Mouse (Mus musculus): ENCODE measurements at regions not wholly inside any gene's neighbourhood (a gene's known extent, or its start where the extent isn't known, plus 50 kb on each side); places are given as distances from the start of the nearest gene placed in this dataset.

- Histone ChIP-seq H3K27ac (no peak overlapping the region), H3K4me3 (no peak overlapping the region)
- no peak for TF ChIP-seq CTCF (IDR thresholded peaks at IDR 0.05)
- intact Hi-C loops (cut with DNase I) = no loop called here
- DNase-seq (ENCODE audit: extremely low spot score in 1 of 2, low spot score in 2 of 2) = no peak
These were observed 354.3 kb upstream of the Pik3r1 start for GRCm38 (mm10) chr13:102122341-102122740.

GRCm38 (mm10) chr13:102127933-102128430 is 360.0 kb upstream of the Pik3r1 start:
- Histone ChIP-seq H3K27ac (no peak overlapping the region), H3K4me3 (no peak overlapping the region)
- intact Hi-C loops (cut with DNase I) = no loop called here
- TF ChIP-seq CTCF (IDR thresholded peaks at IDR 0.05) = no peak
- DNase-seq (ENCODE audit: extremely low spot score in 1 of 2, low spot score in 2 of 2) = no peak

GRCm38 (mm10) chr13:102131459-102131858 is 363.4 kb upstream of the Pik3r1 start:
- intact Hi-C loops (cut with DNase I) = no loop called here
- TF ChIP-seq CTCF (IDR thresholded peaks at IDR 0.05) = no peak
- no peak for DNase-seq (ENCODE audit: extremely low spot score in 1 of 2, low spot score in 2 of 2)
- Histone ChIP-seq H3K4me3 (no peak overlapping the region), H3K27ac (no peak overlapping the region)

- intact Hi-C loops (cut with DNase I) = no loop called here
- no peak for DNase-seq (ENCODE audit: extremely low spot score in 1 of 2, low spot score in 2 of 2)
- Histone ChIP-seq H3K4me3 (no peak overlapping the region), H3K27ac (no peak overlapping the region)
- TF ChIP-seq CTCF (IDR thresholded peaks at IDR 0.05) = no peak
These were observed 364.1 kb upstream of the Pik3r1 start for GRCm38 (mm10) chr13:102132154-102132553.

- DNase-seq (ENCODE audit: extremely low spot score in 1 of 2, low spot score in 2 of 2) = no peak
- Histone ChIP-seq H3K27ac (no peak overlapping the region), H3K4me3 (no peak overlapping the region)
- intact Hi-C loops (cut with DNase I) = no loop called here
- TF ChIP-seq CTCF (IDR thresholded peaks at IDR 0.05) = no peak
These were observed 364.7 kb upstream of the Pik3r1 start for GRCm38 (mm10) chr13:102132696-102133095.

GRCm38 (mm10) chr13:102135210-102135609 is 367.2 kb upstream of the Pik3r1 start:
- Histone ChIP-seq H3K4me3 (no peak overlapping the region), H3K27ac (no peak overlapping the region)
- TF ChIP-seq CTCF (IDR thresholded peaks at IDR 0.05) = no peak
- DNase-seq (ENCODE audit: extremely low spot score in 1 of 2, low spot score in 2 of 2) = no peak
- intact Hi-C loops (cut with DNase I) = no loop called here

GRCm38 (mm10) chr13:102142986-102143385 is 375.0 kb upstream of the Pik3r1 start:
- intact Hi-C loops (cut with DNase I) = no loop called here
- no peak overlapping the region for H3K4me3 ChIP-seq
- DNase-seq (ENCODE audit: extremely low spot score in 1 of 2, low spot score in 2 of 2) = no peak
- no peak overlapping the region for H3K27ac ChIP-seq
- TF ChIP-seq CTCF (IDR thresholded peaks at IDR 0.05) = no peak

- Histone ChIP-seq H3K4me3 (no peak overlapping the region), H3K27ac (no peak overlapping the region)
- no peak for DNase-seq (ENCODE audit: extremely low spot score in 1 of 2, low spot score in 2 of 2)
- TF ChIP-seq CTCF (IDR thresholded peaks at IDR 0.05) = no peak
- intact Hi-C loops (cut with DNase I) = no loop called here
These were observed 375.8 kb upstream of the Pik3r1 start for GRCm38 (mm10) chr13:102143848-102144247.

- intact Hi-C loops (cut with DNase I) = no loop called here
- H3K4me3 ChIP-seq = no peak overlapping the region
- no peak for DNase-seq (ENCODE audit: extremely low spot score in 1 of 2, low spot score in 2 of 2)
- no peak for TF ChIP-seq CTCF (IDR thresholded peaks at IDR 0.05)
- H3K27ac ChIP-seq = no peak overlapping the region
These were observed 380.0 kb upstream of the Pik3r1 start for GRCm38 (mm10) chr13:102148039-102148438.

GRCm38 (mm10) chr13:102153785-102154608 is 386.0 kb upstream of the Pik3r1 start:
- Histone ChIP-seq H3K27ac (no peak overlapping the region), H3K4me3 (no peak overlapping the region)
- TF ChIP-seq CTCF (IDR thresholded peaks at IDR 0.05) = no peak
- DNase-seq (ENCODE audit: extremely low spot score in 1 of 2, low spot score in 2 of 2) = no peak
- intact Hi-C loops (cut with DNase I) = no loop called here

- no peak for TF ChIP-seq CTCF (IDR thresholded peaks at IDR 0.05)
- no peak for DNase-seq (ENCODE audit: extremely low spot score in 1 of 2, low spot score in 2 of 2)
- intact Hi-C loops (cut with DNase I) = no loop called here
- no peak overlapping the region for H3K4me3 ChIP-seq
- no peak overlapping the region for H3K27ac ChIP-seq
These were observed 386.5 kb upstream of the Pik3r1 start for GRCm38 (mm10) chr13:102154609-102154899.

- Histone ChIP-seq H3K27ac (no peak overlapping the region), H3K4me3 (no peak overlapping the region)
- intact Hi-C loops (cut with DNase I) = no loop called here
- no peak for DNase-seq (ENCODE audit: extremely low spot score in 1 of 2, low spot score in 2 of 2)
- no peak for TF ChIP-seq CTCF (IDR thresholded peaks at IDR 0.05)
These were observed 389.5 kb upstream of the Pik3r1 start for GRCm38 (mm10) chr13:102157369-102158130.

All from left cerebral cortex, adult 2 months (tissue).